Mouse (Mus musculus) myocyte (in vitro differentiated cells): Measurements from ENCODE around the gene Mia.

Source experiments
- MAX ChIP-seq: IDR thresholded peaks from one replicate; pipeline ENCODE4 v1.6.1; 2011; ENCODE audit warnings: low read depth, mild to moderate bottlenecking, control low read depth
- MYOG ChIP-seq, 3 experiments: IDR thresholded peaks; one replicate each; pipeline ENCODE4 v1.6.1; 2011; ENCODE audit warnings: control low read depth in 2 of 3, low read depth in 2 of 3, mild to moderate bottlenecking in 2 of 3; ENCODE audit not compliant: insufficient read length in 2 of 3, control insufficient read depth in 1 of 3, insufficient read depth in 1 of 3
- TCF12 ChIP-seq: IDR thresholded peaks from one replicate; pipeline ENCODE4 v1.6.1; 2011; ENCODE audit warnings: mild to moderate bottlenecking, control low read depth; ENCODE audit not compliant: poor library complexity, insufficient read depth, severe bottlenecking
- USF1 ChIP-seq: IDR thresholded peaks from one replicate; pipeline ENCODE4 v1.6.1; 2011; ENCODE audit warnings: low read depth, mild to moderate bottlenecking, control low read depth, moderate library complexity

DNA sequence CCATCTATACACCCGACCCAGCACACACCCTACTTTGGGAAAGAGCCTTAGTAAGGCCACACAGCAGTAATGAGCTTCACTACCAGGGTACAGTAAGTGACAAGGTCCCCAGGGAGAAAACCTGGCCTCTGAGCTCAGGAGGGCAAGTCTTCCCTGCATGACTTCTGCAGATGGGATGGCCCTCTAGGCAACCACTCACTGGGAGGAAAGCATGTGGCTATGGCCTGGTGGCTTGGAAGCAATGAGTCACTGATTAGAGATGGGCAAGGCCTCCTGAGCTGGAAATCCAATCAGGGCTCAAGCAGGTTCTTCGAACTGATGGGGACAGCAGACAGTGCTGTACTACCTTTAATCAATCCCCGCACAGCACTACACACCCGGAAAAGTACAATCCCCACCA, 19.2 kb downstream of the Mia start:
- TF ChIP-seq MYOG (IDR thresholded peaks at IDR 0.05; ENCODE audit: control insufficient read depth in 1 of 3, insufficient read depth in 1 of 3, insufficient read length in 2 of 3, low read depth in 2 of 3): no peak
- no peak for TF ChIP-seq TCF12
- TF ChIP-seq USF1: no peak
- TF ChIP-seq MAX: no peak
